Mouse (Mus musculus) lung, postnatal 36 days (tissue): Measurements from ENCODE around the gene Nrbf2.

Source experiments
- DNase-seq: peaks from one replicate; pipeline ENCODE4 v3.0.0; 2022; ENCODE audit warnings: mixed read lengths

The Nrbf2 gene

DNA sequence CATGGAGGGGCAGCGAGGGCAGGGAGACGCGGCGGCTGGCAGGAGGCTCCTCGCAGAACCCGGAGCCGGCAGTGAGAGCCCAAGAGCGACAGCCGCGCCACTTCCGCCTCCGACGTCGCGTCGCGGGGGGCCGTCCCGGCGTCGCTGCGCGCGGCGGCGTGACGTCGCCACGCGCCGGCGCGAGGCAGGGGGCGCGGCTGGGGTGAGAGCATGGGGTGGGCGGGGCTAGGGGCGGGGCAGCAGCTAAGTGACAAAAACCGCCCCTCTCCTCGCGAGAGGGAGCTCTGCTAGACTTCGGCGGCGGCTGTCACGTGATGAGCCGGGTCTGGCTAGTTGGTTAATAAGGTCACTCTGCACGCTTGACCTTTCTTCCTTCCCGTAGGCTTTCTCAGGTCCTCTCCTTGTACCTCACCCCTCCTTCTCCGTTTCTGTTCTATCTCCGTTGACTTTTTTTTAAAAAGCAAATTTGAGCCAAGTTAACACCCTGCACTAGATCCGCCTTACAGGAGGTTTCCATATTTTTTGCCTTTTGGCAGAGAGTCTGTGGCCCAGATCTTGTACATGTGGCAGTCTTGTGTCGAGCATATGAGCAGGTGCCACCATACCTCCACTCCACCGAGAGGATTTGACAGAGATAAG, at the start of gene Nrbf2:
Nrbf2 (minus strand) TSS at position 130 of the 639 bp plus-strand sequence.
- DNase-seq: peak; percentile 95

DNA sequence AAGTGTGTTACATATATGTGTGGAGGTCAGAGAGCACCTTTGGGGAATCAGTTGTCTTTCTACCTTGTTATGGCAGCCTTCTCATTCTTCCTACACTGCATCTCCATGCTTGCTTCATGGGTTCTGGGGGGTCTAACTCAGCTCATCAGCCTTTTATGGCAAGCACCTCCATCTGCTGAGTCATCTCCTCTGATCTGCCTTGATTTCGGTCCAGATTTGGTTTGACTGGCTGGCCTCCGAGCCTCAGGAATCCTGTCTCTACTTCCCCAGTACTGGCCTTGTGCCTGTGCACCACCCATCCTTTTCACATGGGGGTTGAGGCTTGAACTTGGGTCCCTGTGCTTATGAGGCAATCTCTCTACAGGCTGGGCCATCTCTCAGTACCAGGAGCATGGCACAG, 45.5 kb upstream of the Nrbf2 start:
- DNase-seq: no peak

DNA sequence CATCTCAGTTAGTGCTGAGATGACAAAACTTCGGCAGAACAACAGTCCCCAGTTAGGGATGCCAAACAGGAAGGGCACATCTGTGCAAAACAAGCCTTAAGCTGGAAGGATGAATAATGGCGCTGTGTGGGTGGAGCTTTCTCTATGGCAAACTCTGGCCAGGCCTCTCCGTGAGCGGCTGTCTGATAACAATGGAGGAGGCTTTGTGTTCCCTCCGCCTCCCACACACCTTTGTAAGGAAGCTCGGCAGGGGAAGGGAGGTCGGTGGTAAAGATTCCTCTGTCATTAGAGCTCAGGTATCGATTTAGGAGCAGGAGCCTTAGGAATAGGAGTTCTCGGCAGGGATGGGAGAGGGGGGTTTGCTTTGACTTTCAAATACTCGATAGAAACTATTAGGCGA, 44.6 kb upstream of the Nrbf2 start:
- no peak for DNase-seq

DNA sequence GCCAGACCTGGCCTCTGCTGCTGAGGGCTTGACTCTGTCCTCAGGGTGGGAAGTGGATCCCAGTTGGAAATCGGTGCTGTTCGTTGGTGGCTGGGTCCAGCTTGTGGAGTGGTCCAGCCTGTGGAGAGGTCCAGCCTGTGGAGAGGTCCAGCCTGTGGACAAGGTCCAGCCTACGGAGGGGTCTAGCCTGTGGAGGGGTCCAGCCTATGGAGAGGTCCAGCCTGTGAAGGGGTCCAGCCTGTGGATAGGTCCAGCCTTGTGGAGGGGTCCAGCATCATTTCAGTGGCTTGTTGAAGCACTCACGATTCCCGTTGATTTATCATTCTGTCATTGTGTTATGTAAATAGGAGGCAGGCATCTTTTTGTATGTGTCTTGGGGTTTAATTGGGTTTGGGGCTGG, 43.1 kb upstream of the Nrbf2 start:
- no peak for DNase-seq

DNA sequence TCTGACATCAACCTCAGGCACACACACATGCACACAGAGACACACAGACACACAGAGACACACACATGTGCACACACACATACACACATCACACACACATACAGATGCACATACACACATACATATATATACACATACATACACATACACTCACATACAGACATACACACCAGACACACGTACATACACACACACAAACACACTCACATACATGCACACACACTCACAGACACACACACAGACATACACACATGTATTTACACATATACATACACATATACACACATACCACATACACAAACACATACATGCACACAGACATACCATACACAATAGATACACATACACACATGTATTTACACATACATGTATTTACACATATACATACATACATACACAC, 38.9 kb upstream of the Nrbf2 start:
- DNase-seq: no peak

DNA sequence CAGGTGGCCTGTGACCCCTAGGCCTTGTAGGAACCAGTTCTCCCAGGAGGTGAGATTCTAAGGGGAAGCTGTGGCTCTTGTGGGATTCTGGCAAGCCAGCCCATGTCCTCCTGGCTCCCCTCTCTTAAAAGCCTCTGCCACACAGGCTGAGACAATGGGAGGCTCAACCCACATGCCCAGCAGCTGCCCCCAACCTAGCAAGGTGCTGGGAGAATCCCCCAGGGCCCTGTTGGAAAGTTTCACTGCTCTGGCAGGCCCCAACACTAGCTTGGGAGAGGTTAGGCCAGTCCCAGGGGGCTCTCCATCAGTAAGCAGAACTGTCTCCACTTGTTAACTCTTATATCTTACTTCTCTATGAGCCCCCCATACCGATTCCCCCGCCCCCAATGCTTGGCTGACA, 36.3 kb upstream of the Nrbf2 start:
- DNase-seq: no peak

DNA sequence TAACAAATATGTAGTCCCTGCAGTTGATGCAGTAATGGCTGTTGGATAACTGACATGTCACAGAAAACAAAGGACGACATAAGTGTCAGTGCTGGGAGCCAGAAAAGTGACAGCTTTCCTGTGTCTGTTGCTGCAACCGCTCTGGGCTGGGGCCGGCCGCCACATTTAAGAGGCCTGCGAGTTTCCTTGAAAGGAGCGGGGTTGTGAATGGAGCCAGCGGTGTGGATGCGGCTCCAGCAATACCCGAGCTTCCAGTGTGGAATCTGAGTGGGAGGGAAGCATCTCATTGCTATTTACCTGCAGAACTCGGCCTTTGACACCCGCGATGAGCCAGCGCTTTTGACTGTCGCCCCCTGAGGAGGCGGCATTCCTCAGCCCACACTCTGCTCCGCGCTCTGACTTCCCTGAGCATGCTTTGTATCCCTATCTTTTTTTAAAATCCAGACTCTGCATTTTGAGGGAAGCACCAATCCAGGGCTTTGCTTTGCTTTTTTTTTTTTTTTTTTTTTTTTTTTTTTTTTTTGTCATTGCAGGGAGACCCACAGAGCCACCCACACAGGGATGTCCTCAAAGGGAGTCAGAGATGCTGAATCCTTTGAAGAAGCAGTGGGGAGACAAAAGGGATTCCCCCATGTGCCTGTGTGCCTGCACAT, 35.2 kb upstream of the Nrbf2 start:
- DNase-seq: no peak

DNA sequence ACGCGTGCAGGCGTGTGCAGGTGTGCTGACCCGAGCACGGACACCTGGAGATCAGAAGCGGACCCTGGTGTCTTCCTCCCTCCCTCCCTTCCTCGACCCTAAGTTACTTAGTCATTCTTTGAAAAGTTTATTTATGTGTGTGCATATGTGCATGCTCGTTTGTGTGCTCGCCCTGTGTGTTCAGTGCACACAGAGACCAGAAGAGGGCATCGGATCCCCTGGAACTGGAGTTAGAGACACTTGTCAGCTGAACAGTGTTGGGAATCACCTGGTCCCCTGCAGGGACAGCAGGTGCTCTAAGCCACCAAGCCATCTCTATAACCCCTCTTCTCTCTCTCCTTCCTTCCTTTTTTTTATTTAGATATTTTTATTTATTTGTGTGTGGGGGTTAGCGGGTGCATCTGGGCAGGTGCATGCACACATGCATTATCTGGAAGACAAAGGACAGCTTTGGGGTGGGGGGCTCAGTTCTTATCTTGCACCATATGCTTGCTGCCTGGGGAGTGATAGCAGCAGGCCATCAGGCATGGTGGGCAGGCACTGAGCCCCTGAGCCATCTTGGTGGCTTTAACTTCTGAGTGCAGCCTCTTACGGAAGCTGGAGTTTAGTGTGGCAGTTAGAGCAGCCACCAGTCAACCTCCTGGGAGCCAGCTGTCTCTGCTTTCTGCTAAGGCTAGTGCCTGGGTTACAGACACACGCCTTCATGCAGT, 34.1 kb upstream of the Nrbf2 start:
- DNase-seq: no peak

DNA sequence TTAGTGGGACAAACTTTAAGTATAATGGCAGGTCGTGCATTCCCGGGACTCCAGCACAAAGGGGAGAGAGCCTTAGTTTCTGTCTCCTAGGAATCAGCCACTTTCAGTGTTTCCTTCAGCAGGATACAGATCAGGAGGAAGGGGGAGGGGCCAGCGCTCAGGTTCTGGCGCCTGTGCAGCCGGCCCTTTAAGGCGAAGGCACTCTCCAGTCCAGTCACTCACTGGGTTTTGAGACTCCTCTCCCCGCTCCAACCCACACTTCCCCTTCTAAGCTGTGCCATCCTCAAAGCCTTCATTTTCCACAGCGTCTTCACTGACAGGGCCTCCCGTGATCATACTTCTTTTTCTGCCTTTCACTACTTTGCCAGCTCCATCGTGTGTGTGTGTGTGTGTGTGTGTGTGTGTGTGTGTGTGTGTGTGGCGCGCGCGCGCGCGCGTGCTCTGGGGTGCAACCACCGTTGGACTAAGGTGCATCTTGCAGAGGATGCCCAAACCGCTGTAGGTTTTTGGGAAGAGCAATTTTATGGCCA, 32.9 kb upstream of the Nrbf2 start:
- DNase-seq: peak; percentile 62

DNA sequence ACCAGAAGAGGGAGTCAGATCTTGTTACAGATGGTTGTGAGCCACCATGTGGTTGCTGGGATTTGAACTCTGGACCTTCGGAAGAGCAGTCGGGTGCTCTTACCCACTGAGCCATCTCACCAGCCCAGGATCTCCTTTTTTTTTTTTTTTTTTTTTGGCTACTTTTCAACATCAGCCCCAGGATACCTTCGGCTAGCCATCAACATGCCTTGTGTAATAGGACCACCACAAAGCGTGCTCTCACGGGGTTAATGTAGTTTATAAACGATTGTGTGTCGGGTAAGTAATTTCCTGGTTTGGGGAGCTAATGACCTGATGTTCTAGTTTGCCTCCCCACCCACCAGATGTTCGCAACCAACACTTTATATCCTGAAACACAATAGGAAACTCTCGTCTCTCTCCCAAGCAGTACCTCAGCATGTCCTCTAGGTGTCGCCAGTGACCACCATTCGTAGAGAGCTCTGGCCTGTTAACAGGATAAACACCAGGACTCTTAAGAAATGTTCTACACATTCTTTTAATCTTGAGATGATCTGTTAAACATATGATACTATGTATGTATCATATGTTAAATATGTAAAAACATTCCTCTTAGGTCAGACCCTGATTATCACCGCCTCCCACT, 29.8 kb upstream of the Nrbf2 start:
- peak; percentile 65 for DNase-seq

DNA sequence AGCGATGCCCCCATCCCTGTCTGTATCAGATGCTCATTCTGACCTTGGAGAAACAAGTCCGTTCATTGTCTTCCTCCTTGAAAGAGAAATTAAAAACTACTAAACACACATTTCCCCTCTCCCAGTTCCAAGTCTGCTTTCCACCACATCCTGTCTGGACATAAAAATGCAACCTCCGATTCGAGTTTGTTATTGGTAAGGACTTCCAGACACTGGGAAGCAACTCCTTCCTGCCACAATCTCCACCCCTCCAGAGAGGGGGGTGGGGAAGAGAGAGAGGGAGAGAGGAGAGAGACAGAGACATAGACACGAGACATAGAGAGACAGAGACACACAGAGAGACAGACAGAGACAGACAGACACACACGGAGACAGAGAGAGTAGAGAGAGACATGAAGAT, 27.4 kb upstream of the Nrbf2 start:
- peak; percentile 26 for DNase-seq

DNA sequence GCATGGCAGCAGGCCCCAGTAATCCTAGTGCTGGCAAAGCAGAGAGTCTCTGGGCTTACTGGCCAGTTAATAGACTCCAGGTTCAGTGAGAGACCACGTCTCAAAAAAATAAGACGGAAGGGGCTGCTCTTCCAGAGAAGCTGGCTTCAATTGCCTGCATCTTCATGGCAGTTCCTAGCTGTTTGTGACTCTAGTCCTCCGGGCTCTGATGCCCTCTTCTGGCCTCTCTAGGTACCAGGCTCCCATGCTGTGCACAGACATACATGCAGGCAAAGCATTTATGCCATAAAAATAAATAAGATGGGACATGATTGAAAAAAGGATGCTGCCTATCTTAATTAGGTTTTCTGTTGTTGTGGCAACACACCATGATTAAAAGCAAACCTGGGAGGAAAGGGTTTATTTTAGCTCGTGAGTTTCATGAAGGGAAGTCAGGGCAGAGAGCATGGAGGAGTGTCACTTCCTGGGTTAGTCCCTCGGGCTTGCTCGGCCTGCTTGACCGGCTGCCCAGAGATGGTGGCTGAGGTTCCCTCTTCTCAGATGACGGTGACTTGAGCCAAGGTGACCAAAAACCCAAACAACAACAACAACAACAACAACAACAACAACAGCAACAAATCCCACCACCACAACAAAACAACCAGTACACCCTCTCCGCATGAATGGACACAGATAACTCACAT, 26.3 kb upstream of the Nrbf2 start:
- DNase-seq: peak; percentile 82

DNA sequence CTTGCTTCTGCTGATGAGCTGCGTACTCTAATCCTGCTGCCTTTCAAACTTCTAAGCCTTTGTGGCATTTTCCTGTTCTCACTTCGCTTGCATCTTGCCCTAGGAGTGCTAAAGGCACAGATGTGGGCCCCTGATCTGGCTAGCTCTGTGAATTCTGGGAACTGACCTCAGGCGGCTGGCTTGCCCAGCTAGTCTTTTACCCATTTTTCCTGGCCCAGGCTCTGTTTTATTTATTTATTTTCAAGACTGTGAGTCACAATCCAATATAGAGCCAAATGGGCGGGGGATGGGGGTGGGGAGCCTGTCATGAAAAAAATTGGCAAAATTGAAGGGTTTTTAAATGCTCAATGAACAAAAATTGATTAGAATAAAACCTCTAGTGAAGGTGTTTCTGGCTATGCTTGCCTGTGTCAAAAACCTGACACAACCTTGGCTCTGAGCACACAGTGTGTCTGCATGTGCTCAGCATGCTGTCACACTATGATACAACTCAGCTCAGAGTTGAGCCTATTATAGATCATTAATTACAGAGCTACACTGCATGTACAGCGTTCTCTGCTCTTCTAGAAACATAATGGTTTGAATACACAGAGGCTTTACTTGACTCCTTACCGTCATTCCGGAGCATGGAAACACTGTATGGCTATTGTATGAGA, 24.5 kb upstream of the Nrbf2 start:
- no peak for DNase-seq

DNA sequence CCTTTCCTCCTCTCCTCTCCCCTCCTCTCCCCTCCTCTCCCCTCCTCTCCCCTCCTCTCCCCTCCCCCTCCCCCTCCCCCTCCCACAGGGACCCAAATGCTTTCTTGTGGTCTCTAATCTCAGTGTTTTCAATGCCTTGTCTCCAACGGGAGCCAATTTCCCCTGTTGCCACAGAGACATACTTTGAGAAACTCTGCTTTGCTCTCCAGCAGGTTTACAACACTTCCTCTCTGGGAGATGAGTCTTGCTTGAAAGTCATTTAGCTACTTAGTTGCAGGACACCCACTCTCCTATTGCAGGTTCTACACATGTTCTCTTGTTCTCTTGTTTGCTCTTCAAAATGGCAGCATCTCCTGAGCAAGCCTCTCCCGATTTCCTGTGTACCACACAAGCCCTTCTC, 17.2 kb upstream of the Nrbf2 start:
- no peak for DNase-seq

DNA sequence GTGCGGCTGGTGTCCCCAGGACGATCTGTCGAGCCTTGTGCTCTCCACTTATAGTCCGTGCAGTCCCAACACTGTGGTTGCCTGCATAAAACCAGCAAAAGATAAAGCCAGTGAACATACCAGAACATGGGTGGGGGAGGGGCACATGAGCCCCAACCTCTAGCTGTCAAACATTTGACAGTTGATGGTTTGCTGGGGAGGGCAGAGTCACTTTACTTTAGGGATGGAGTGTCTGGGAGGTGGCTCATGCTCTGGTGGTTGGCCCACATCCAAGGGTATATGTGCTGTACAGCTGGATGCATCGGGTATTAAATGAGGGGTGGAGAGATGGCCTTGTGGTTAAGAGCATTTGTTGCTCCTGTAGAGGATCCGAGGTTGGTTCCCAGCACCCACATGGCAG, 15.9 kb upstream of the Nrbf2 start:
- DNase-seq: no peak

DNA sequence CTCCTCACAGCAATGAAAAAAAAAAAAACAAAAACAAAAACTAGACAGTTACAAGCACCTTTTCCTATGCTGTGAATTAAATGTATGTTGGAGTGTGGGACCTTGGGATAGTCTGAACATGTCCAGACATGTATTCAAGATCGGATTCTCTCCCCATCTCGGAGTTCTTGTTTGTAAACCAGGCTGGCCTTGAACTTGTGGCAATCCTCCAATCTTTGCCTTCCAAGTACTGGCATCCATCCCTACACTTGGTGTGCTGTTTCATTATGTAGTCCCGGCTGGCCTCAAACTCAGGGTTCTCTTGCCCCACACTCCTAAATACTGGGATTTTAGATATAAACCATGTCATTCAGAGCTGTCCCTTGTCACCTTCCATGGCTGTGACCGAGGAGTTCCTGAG, 14.2 kb upstream of the Nrbf2 start:
- DNase-seq: no peak

DNA sequence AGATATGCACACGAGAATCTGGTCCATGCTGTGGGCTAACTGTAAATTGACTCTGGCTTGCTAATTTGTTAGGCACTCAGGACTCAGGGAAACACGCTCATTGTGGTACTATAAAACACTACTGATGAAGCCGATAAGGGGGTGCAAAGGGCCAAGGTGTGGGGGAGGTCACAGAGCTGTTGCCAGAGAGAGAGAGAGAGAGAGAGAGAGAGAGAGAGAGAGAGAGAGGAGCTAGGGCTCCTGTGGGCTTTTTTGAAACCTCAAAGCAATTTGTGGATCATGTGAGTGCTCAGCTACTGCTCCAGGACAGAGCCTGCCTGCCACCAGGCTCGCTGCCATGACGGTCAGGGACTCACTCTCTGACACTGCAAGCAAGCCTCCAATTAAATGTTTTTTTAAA, 13.8 kb upstream of the Nrbf2 start:
- no peak for DNase-seq

DNA sequence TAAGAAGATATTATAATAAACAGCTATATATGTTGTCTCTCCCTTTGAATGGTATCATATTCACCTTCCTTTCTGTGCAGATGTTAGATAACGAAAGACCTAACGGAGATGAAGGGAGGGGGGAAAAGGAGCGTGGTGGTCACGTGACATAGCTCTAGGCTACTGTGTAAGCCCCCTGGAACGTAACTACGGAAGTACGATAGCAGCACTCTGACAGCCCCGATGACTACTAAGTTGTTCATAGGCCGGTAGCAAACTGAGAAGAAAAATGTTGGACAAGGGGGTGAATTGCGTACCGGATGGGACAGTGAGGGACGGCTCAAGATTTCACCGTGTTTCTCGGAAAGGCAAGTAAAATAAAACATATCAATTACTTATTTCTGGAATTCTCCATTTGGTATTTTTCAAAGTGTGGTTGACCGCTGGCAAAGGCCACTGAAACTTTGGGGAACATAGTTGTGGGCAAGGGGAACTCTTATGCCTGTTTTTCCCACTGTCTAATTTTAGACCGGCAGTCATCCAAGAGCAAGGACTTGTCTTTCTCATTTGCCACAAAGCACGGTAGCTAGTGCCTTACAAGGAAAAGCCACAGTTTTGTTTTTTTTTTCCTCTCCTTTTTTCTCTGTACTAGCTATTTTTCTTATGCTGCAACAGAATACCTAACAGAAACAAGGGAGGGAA, 12.2 kb upstream of the Nrbf2 start:
- no peak for DNase-seq

DNA sequence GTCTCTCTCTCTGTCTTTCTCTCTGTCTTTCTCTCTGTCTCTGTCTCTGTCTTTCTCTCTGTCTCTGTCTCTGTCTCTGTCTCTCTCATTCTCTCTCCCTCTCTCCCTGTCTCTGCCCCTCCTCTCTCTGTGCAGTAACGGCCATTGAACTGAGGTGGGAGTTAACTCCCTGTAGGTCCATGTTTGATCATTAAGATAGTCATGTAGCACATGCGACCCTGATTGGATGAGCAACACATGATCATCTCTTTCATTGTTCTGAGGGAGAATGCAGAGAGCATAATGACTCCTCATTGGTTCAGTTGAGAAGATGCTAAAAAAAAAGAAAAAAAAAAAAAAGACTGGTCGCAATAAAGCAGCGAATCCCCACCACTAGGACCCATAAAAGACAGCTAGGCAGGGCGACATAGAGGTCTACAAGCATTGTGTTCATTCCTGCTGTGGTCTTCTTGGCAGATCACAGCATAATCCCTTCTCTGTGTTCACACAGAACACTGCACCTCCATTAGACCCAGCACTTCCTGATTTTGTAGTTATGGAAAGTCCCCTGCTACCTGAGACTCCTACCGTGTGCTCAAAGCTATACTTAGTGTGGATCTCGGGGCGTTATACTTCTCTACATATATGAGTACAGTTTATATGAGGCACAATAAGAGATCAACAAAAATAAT, 11.5 kb upstream of the Nrbf2 start:
- DNase-seq: no peak

DNA sequence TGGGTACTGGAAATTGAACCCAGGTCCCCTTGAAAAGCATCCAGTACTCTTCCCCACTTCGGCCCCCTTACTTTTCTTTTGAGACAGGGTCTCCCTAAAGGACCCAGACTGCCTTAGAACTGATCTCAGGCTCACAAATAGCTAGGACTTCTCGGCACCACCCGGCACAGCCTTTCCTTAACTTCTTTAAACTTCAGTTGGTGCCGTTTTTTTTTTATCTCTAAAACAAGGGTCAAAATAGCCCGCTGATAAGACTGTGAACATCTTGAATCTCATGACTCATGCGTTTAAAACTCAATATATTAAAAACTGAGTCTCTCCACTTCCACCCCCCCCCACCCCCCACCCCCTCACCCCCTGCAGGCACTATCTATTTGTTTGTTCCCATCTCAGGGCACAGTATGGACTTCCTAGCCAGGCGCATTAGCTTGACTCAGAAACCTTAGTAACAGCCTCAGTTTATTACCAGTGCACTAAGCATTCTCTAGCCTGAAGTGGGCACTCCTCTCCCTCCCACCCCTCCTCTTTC, 10.9 kb upstream of the Nrbf2 start:
- DNase-seq: no peak

DNA sequence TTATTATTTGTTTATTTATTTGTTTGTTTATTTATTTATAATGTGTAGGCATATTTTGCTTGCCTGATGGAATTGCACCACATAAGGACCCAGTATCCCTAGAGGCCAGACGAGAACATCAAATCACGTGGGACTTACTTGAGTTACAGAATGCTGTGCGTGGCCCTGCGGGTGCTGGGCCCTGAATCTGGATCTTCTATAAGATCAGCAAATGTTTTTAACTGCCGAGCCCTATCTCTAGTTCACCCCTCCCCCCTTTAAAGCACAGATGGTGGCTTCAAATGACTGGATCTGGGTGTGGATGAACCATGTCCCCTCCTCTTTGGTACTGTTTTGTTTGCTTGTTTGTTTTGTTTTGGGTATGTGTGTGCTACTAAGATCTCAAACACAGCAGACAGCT, 10.2 kb upstream of the Nrbf2 start:
- no peak for DNase-seq
